Mouse (Mus musculus) myocyte (in vitro differentiated cells): Measurements from ENCODE around the gene Iqgap2.

Experiments
- E2F4 ChIP-seq: IDR thresholded peaks from one replicate; pipeline ENCODE4 v1.6.1; 2011; ENCODE audit warnings: mild to moderate bottlenecking, control low read depth, moderate library complexity; ENCODE audit not compliant: insufficient read depth
- MAX ChIP-seq: IDR thresholded peaks from one replicate; pipeline ENCODE4 v1.6.1; 2011; ENCODE audit warnings: low read depth, mild to moderate bottlenecking, control low read depth
- MYOD1 ChIP-seq, 3 experiments: IDR thresholded peaks; one replicate each; pipeline ENCODE4 v1.6.1; 2011; ENCODE audit warnings: control low read depth in 2 of 3, low read depth in 2 of 3, mild to moderate bottlenecking in 2 of 3, moderate library complexity in 1 of 3; ENCODE audit not compliant: insufficient read length in 2 of 3, control insufficient read depth in 1 of 3
- POLR2A ChIP-seq: IDR thresholded peaks from one replicate; pipeline ENCODE4 v1.6.1; 2011; ENCODE audit warnings: low read depth, mild to moderate bottlenecking, control low read depth, moderate library complexity; ENCODE audit not compliant: insufficient read length
- POLR2AphosphoS2 ChIP-seq: IDR thresholded peaks from one replicate; pipeline ENCODE4 v1.6.1; 2011; ENCODE audit warnings: low read depth, control low read depth; ENCODE audit not compliant: insufficient read length
- TCF12 ChIP-seq: IDR thresholded peaks from one replicate; pipeline ENCODE4 v1.6.1; 2011; ENCODE audit warnings: mild to moderate bottlenecking, control low read depth; ENCODE audit not compliant: poor library complexity, insufficient read depth, severe bottlenecking
- USF1 ChIP-seq: IDR thresholded peaks from one replicate; pipeline ENCODE4 v1.6.1; 2011; ENCODE audit warnings: low read depth, mild to moderate bottlenecking, control low read depth, moderate library complexity

DNA sequence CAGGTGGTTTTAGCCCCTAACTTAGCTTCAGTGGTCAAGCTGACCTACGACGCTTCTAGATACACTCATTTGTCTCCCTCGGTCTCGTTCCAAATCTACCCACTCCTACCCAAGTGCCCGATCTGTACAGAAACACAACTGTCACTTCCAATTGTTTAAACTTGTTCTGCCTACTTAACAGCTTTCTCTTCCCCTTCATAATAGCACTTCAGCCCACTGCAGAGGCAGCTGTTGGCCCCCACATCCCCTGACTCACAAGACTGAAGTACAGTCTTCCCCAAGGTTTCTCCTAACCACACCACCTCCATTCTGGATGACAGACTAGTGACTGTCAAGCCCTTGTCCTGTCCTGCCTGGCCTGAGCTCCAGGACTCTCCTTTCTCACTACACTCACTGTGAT, 63.1 kb downstream of the Iqgap2 start:
- TF ChIP-seq TCF12 (no peak), POLR2A (no peak), MAX (no peak), USF1 (no peak), POLR2AphosphoS2 (no peak), E2F4 (no peak), MYOD1 (IDR thresholded peaks at IDR 0.05; ENCODE audit: control insufficient read depth in 1 of 3, insufficient read length in 2 of 3, low read depth in 2 of 3) (no peak)
